Mouse (Mus musculus): ENCODE data around the gene Ugcg.

Gene Ugcg

DNA sequence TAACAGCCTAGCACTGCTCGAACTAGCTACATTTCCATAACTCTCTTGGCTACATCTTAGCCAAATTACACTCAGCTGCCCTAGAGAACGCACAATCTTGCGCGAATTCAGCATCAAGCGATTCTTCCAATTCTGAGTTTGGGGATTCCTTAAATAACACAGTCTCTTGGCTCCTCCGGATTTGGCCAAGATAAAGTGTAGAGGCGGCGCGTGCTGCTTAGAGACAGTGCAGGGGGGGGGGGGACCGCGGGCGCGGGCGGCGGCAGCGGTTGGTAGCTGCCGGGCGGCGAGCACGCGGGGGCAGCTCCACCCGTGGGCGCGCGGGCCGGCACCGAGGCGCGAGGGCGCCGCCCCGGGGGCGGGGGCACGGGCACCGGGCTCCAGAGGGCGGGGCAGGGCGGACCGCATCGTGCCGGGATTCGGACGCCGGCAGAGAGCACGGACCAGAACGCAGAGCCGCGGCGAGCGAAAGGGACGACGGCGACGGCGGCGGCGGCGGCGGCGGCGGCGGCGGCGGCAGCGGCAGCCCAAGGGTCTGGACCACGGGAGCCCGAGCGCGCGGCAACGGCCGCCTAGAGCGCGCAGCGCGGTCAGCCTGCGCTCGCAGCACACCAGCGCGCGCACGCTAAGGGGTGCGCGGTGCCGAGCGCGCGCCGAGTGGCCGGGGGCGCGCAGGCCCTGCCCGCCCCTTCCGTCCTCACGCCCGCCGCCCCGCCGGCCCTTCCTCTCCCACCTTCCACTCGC lies at the start of gene Ugcg:
Gene Ugcg, plus strand, starts transcription at position 456 of the 744 bp plus-strand sequence.
- no peak for DNase-seq (ENCODE audit: low read depth)

- DNase-seq (ENCODE audit: low read depth), result no peak
Observed at GRCm38 (mm10) chr4:59149043-59149442, 40.0 kb upstream of the Ugcg start.

DNA sequence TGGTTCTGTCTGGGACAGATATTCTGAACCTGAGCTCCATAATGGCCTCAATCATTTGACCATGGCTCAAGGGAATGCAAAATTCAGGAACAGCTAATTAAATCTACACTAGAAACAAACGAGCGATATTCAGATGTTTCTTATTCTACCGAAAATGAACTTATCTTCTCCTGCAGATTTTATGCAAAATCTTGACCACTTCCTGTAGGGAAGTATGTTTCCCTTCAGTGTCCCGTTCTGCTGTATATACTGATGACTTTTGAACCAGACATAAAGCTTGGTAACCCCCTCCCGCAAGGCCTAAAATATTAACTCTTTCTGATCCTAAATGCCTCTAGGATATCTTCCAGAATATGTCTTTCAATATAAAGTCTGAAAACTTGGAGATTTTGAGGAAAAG lies 38.1 kb upstream of the Ugcg start:
- no peak for DNase-seq (ENCODE audit: low read depth)

DNA sequence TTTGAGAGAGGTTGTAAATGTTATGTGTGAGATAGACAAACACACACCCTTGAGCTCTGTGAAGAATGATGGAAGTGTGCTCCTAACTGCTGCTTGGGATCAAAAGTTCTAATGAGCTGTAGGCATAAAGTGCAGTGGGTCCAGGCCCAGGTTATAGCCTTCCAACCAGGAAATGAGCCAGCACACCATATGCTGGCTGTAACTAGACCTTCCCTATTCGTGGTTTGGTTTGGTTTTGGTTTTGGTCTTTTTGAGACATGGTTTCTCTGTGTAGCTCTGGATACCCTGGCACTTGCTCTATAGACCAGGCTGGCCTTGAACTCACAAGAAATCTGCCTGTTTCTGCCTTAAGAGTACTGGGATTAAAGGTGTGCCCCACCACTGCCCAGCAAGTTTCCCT lies 37.1 kb upstream of the Ugcg start:
- DNase-seq (ENCODE audit: low read depth), result no peak

DNA sequence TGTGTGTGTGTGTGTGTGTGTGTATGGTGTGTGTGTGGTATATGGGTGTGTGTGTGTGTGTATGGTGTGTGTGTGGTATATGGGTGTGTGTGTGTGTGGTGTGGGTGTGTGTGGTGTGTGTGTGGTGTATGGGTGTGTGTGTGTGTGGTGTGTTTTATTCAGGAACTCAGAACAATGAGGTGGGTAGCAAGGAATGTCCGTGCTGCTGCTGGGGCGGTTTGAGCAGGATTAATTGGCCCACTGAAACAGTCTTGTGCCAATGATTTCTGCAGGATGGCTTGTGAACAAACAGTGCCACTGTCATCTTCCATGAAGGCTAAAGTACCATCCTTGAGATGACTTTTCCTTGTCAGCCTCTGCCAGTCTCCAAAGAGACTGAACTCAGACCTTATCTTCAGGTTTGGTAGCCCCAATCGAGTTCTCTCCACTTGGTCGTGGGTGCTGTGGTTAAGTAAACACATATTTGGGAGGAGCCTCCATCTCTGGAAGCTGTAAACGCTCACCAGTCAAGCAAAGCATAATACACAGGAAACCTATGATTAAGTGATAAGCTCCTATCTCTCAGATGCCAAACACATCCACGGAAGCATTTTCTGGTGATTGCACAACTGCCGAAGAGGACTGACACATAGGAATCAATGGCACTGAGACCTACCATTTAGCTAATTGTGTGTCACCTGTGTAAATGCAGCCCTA lies 32.0 kb upstream of the Ugcg start:
- DNase-seq (ENCODE audit: low read depth), result no peak

DNA sequence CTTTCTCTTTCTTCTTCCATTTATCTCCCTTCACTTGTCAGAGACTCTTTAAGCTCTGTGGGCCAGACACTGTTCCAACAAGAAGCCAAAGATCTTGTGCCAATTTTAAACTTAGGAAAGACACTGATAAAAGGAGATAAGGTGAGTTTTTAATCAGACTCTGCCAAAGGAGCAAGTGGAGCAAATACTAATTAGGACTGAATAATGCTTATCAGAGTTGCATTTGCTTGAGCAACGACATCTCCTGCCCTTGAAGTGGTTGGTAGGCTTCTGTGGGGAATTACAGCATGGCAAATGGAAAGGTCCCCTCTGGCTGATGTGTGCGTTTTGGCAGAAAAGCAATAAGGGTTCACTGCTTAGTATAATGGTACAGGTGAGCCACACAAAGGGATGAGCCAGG lies 31.4 kb upstream of the Ugcg start:
- DNase-seq (ENCODE audit: low read depth), result no peak

DNA sequence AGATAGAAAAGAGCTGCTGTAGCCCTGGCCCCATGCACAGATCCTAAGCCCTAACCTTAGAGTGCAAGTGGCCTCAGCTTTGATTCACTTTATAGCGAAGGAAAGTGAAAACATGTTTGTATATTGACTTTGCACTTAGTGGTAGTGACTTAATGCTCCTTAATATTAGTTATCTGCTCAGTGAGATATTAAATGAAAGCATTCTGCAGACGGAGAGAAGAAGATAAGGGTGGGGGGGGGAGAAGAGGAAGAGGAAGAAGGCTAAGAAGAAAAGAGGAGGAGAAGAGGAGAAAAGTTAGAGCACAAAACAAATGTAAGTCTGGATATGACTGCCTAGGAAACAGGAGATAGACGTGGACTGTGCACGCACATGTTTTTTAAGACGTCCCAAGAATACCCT lies 28.8 kb upstream of the Ugcg start:
- DNase-seq (ENCODE audit: low read depth), result no peak

DNA sequence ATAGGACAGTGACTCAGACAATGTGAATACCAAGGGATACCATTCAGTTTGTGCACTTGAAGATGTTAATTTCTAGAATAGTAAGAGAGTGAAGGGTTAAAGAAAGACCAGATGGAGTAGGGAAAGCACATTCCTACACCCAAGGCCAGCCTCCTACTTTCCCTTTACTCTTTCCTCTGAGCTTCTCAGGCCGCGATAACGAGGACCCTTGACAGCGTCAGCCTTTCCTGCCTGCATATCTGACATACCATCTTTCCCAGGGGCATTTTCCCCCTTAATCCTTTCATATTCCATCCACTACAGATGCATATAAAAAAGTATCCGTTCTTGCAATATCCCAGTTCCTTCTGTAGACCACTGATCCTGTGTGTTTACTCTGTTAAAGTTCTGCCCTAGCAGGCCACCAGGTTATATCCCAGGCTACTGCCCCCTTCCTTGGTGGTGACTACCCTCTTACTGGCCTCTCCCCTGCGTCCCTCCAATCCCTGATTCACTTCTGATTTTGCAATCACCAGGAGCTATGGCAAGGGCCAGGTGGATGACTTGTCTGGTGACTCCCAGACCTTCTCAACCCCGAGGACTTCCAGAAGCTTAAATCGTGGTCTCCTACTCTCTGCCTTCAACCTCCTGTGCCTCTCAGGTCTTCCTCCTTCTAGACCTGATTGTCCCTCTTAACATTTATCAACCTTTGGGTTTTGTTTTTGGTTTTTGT lies 27.9 kb upstream of the Ugcg start:
- no peak for DNase-seq (ENCODE audit: low read depth)

GRCm38 (mm10) chr4:59164034-59164433 lies 25.0 kb upstream of the Ugcg start:
- no peak for DNase-seq (ENCODE audit: low read depth)

DNA sequence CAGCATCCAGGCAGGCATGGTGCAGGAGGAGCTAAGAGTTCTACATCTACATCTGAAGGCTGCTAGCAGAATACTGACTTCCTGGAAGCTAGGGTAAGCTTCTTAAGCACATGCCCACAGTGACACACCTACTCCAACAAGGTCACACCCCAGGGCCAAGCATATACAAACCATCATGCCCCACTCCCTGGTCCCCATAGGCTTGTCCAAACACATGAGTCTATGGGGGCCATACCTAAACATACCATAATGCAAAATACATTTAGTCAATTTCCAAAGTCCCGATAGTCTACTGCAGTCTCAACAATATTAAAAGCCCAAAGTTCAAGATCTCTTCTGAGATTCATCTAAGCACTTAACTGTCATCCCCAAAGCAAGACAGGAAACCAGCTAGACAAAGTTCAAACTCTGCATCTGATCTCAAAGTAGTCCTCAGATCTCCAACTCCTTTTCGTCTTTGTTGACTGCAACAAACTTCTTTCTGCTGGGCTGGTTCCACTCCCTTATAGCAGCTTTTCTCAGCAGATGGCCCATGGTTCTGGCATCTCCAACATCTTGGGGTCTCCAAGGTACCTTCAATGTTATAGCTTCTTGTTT lies 21.7 kb upstream of the Ugcg start:
- no peak for DNase-seq (ENCODE audit: low read depth)

DNA sequence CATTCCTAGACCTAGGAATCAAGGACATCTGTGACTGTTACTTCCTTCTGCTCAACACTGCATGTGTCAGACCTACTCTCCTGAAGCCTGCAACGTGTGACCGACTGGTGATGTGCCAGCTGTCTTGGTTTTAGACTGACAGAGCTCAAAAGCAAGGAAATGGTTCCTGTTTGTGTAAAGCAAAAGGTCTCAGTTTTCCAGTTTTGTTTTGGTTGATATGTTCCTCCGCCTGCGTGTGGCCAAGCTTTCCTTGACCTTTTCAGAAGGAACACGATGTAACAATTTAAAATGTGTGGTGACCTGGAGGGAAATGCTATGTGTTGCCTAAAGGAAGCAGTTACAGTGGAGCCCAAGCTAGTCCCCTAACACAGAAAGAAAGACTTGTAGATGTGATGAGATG lies 19.1 kb upstream of the Ugcg start:
- no peak for DNase-seq (ENCODE audit: low read depth)

DNA sequence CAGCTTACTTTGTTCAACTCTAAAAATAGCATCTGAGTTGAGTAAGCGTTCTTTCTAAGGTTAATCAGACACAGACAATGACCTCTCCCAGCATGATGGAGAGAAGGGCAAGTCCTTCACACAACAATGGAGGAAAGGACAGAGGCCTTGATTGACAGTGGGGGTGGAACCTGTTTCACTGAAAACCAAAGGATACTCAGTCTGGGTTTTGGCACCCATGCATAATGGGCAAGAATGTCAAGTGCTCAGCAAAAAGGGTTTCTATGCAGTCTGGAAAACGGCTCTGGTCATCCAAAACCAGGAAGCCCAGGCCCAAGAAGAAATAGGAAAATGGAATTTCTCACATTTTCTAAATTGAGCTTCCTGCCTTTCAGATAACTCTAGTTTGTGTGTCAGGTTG lies 16.4 kb upstream of the Ugcg start:
- DNase-seq (ENCODE audit: low read depth), result no peak

GRCm38 (mm10) chr4:59173181-59173922 lies 15.7 kb upstream of the Ugcg start:
- no peak for DNase-seq (ENCODE audit: low read depth)

GRCm38 (mm10) chr4:59175003-59175402 lies 14.1 kb upstream of the Ugcg start:
- no peak for DNase-seq (ENCODE audit: low read depth)

DNA sequence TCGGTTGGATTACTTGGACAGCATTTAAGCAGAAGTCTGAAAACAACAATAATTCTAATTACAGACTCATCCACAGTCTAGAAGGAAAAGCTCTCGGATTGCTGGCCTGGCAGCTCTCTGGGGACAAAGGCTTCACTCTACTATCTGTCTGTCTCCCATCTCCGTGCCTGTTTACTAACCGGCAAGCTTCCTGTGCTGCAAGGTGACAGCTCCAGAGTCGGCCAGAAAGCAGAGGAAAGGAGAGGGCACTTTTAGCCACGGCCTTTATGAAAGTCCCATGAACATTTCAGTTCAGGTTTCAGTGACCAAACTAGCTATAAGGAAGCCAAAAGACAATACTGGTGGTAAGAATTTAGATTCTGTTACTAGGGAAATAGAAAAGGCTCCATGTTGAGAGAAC lies 13.1 kb upstream of the Ugcg start:
- no peak for DNase-seq (ENCODE audit: low read depth)

GRCm38 (mm10) chr4:59177566-59177965 lies 11.5 kb upstream of the Ugcg start:
- DNase-seq (ENCODE audit: low read depth), result no peak

GRCm38 (mm10) chr4:59181320-59182271 lies 7.5 kb upstream of the Ugcg start:
- no peak for DNase-seq (ENCODE audit: low read depth)

GRCm38 (mm10) chr4:59185671-59186070 lies 3.4 kb upstream of the Ugcg start:
- DNase-seq (ENCODE audit: low read depth), result no peak

- peak; percentile 74 for DNase-seq (ENCODE audit: low read depth)
Observed at GRCm38 (mm10) chr4:59187289-59187688, 1.8 kb upstream of the Ugcg start.

- DNase-seq (ENCODE audit: low read depth), result no peak
Observed at GRCm38 (mm10) chr4:59188474-59188801, 619 bp upstream of the Ugcg start.

Data from c-Kit-positive CD71-negative TER-119-negative erythroid progenitor cells, embryonic 14.5 days (primary cell).